Mouse (Mus musculus): Measurements from ENCODE around the gene B4galt2. TPM values are rescaled to one million over a fixed set of nuclear protein-coding genes. Genes with fewer than 3 reads are reported as not detected.

Gene B4galt2
- polyA plus RNA-seq, 1 experiment from 2014 or later, result 18.2 TPM

- Histone ChIP-seq H3K4me3 (ENCODE audit: control insufficient read depth in 1 of 2, insufficient read depth in 1 of 2, low read depth in 1 of 2, low read length in 2 of 2) (peak overlapping the region; percentile 82), H3K27ac (replicated peaks in 1 of 2; ENCODE audit: control insufficient read depth in 1 of 2, insufficient read depth in 1 of 2, low read depth in 2 of 2, low read length in 2 of 2) (peak overlapping the region; percentile 53 to 83; a peak in 3 of 4 replicates), H3K4me2 (ENCODE audit: low read length) (peak overlapping the region; percentile 97), H3K36me3 (ENCODE audit: control insufficient read depth, insufficient read depth, low read length) (no peaks in the 10 kb centered on the region), H3K27me3 (ENCODE audit: control insufficient read depth, insufficient read depth, low read length) (0 out of 2 replicates have a peak, but pooled peaks cover 3% of the 10 kb centered on the region), H3K9me3 (ENCODE audit: control insufficient read depth, low read length) (no peaks in the 10 kb centered on the region), H3K9ac (ENCODE audit: low read length) (peak overlapping the region; percentile 84), H3K4me1 (ENCODE audit: control insufficient read depth in 2 of 2, insufficient read depth in 2 of 2, low read length in 2 of 2) (peaks cover 14 to 23% of the 10 kb centered on the region in 2 experiments; a peak in 3 of 4 replicates)
- peak; percentile 85 for ATAC-seq (ENCODE audit: insufficient number of reproducible peaks, insufficient read depth, low FRiP score, low read depth)
- under 1% methylated on average over 48 of the region's 48 CpGs for WGBS
These were observed 47.0 kb downstream of the B4galt2 start for GRCm38 (mm10) chr4:117836204-117836767.

- Histone ChIP-seq H3K9me3 (ENCODE audit: control insufficient read depth, low read length) (no peaks in the 10 kb centered on the region), H3K4me3 (ENCODE audit: control insufficient read depth in 1 of 2, insufficient read depth in 1 of 2, low read depth in 1 of 2, low read length in 2 of 2) (peak overlapping the region; percentile 82), H3K9ac (ENCODE audit: low read length) (peak overlapping the region; percentile 84), H3K4me2 (ENCODE audit: low read length) (peak overlapping the region; percentile 97), H3K4me1 (ENCODE audit: control insufficient read depth in 2 of 2, insufficient read depth in 2 of 2, low read length in 2 of 2) (peaks cover 12 to 26% of the 10 kb centered on the region in 2 experiments), H3K36me3 (ENCODE audit: control insufficient read depth, insufficient read depth, low read length) (no peaks in the 10 kb centered on the region), H3K27ac (replicated peaks in 1 of 2; ENCODE audit: control insufficient read depth in 1 of 2, insufficient read depth in 1 of 2, low read depth in 2 of 2, low read length in 2 of 2) (peak overlapping the region; percentile 53 to 83; a peak in 3 of 4 replicates), H3K27me3 (ENCODE audit: control insufficient read depth, insufficient read depth, low read length) (0 out of 2 replicates have a peak, but pooled peaks cover 6% of the 10 kb centered on the region)
- peak; percentile 33 for ATAC-seq (ENCODE audit: insufficient number of reproducible peaks, insufficient read depth, low FRiP score, low read depth)
- WGBS, result under 1% methylated on average over 54 of the region's 60 CpGs
These were observed 47.7 kb downstream of the B4galt2 start for GRCm38 (mm10) chr4:117835531-117836111.

- Histone ChIP-seq H3K4me2 (ENCODE audit: low read length) (peak overlapping the region; percentile 97), H3K4me3 (ENCODE audit: control insufficient read depth in 1 of 2, insufficient read depth in 1 of 2, low read depth in 1 of 2, low read length in 2 of 2) (peak overlapping the region; percentile 82), H3K9ac (ENCODE audit: low read length) (peak overlapping the region; percentile 84), H3K27me3 (ENCODE audit: control insufficient read depth, insufficient read depth, low read length) (0 out of 2 replicates have a peak, but pooled peaks cover 6% of the 10 kb centered on the region), H3K36me3 (ENCODE audit: control insufficient read depth, insufficient read depth, low read length) (no peaks in the 10 kb centered on the region), H3K9me3 (ENCODE audit: control insufficient read depth, low read length) (no peaks in the 10 kb centered on the region), H3K4me1 (ENCODE audit: control insufficient read depth in 2 of 2, insufficient read depth in 2 of 2, low read length in 2 of 2) (peaks cover 17 to 32% of the 10 kb centered on the region in 2 experiments), H3K27ac (replicated peaks in 1 of 2; ENCODE audit: control insufficient read depth in 1 of 2, insufficient read depth in 1 of 2, low read depth in 2 of 2, low read length in 2 of 2) (peak overlapping the region; percentile 73 to 83)
- WGBS, result 2% methylated on average over 36 of the region's 36 CpGs
- ATAC-seq (ENCODE audit: insufficient number of reproducible peaks, insufficient read depth, low FRiP score, low read depth), result peak; percentile 34
These were observed 48.3 kb downstream of the B4galt2 start for GRCm38 (mm10) chr4:117834845-117835530.

DNA sequence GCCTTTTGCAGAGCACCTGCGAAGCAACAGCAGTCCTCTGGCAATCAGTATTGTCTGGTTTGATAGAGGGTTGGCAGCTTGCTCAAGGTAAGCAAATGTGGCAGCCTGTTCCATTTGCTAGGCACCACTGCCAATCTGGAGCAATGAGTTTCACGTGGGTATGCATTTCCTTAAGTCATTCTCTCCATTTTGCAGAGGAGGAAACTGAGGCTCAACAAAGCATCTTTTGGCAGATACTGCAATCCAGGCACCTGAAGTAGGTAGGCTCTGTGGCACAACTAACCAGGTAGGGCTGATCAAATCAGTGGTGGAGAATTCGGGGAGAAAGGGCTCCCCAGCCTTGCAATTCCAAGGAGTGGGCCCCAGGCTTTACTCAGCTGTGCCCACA is 48.8 kb downstream of the B4galt2 start, which contains the start of gene Slc6a9:
Slc6a9 (plus strand) TSS at position 50 of the 388 bp plus-strand sequence.
- Histone ChIP-seq H3K4me3 (ENCODE audit: control insufficient read depth in 1 of 2, insufficient read depth in 1 of 2, low read depth in 1 of 2, low read length in 2 of 2) (peak within 1 kb of the TSS; percentile 82), H3K9ac (ENCODE audit: low read length) (peak within 1 kb of the TSS; percentile 84), H3K36me3 (ENCODE audit: control insufficient read depth, insufficient read depth, low read length) (no peaks in the 10 kb centered on the region), H3K9me3 (ENCODE audit: control insufficient read depth, low read length) (no peaks in the 10 kb centered on the region), H3K27me3 (ENCODE audit: control insufficient read depth, insufficient read depth, low read length) (0 out of 2 replicates have a peak, but pooled peaks cover 5% of the 10 kb centered on the region), H3K4me2 (ENCODE audit: low read length) (peak within 1 kb of the TSS; percentile 97), H3K27ac (replicated peaks in 1 of 2; ENCODE audit: control insufficient read depth in 1 of 2, insufficient read depth in 1 of 2, low read depth in 2 of 2, low read length in 2 of 2) (peak within 1 kb of the TSS; percentile 73 to 83), H3K4me1 (ENCODE audit: control insufficient read depth in 2 of 2, insufficient read depth in 2 of 2, low read length in 2 of 2) (peaks cover 21 to 37% of the 10 kb centered on the region in 2 experiments)
- WGBS, result 21% methylated on average over 3 of the region's 3 CpGs
- no peak for ATAC-seq (ENCODE audit: insufficient number of reproducible peaks, insufficient read depth, low FRiP score, low read depth)

DNA sequence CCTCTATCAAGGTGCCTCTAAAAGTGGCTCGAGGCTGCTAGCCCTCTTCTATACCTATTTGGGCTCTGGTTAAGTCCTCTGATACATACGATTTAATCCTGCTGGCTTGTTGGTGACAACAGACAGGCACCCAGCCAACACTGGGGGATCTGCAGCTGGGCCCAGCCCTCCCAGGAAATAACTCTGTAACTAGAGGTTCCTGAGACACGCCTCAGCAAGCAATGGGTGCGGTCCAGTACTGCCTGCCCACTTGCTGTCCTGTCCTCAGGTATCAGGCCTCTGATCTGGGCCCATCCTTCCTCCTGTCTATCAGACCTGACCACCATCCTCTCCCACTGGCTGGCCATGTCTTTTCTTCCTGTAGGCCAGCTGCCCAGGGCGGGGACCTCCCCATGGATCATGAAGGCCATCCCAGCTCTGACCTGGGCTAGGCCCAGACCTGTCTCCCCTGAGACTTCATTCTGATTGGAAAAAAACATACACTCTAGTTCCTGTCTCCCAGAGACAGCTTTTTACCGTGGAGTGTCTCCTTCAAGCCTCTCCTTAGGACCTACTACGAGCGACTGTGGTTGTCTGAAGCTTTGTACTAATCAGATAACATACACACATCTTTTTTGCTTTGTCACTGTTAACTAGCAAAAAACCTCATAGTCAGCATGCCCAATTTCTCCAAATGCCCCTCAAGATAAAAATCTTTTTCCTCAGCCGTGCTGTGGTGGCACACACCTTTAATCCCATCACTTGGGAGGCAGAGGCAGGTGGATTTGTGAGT is 51.2 kb downstream of the B4galt2 start:
- no peak overlapping the region for H3K4me3 ChIP-seq (ENCODE audit: control insufficient read depth in 1 of 2, insufficient read depth in 1 of 2, low read depth in 1 of 2, low read length in 2 of 2)
- 0 out of 4 replicates have a peak overlapping the region, but pooled peaks of 1 of the 2 experiments have one; percentile 2 for H3K27ac ChIP-seq (replicated peaks in 1 of 2; ENCODE audit: control insufficient read depth in 1 of 2, insufficient read depth in 1 of 2, low read depth in 2 of 2, low read length in 2 of 2)
- 0 out of 2 replicates have a peak, but pooled peaks cover 3% of the 10 kb centered on the region for H3K27me3 ChIP-seq (ENCODE audit: control insufficient read depth, insufficient read depth, low read length)
- ATAC-seq (ENCODE audit: insufficient number of reproducible peaks, insufficient read depth, low FRiP score, low read depth), result no peak
- no peak overlapping the region for H3K9ac ChIP-seq (ENCODE audit: low read length)
- WGBS, result 55% methylated on average over 9 of the region's 9 CpGs
- H3K4me2 ChIP-seq (ENCODE audit: low read length), result no peak overlapping the region; the same call in 1 of the 2 replicates
- H3K36me3 ChIP-seq (ENCODE audit: control insufficient read depth, insufficient read depth, low read length), result no peaks in the 10 kb centered on the region
- H3K9me3 ChIP-seq (ENCODE audit: control insufficient read depth, low read length), result no peaks in the 10 kb centered on the region
- H3K4me1 ChIP-seq (ENCODE audit: control insufficient read depth in 2 of 2, insufficient read depth in 2 of 2, low read length in 2 of 2), result peaks cover 17 to 38% of the 10 kb centered on the region in 2 experiments

DNA sequence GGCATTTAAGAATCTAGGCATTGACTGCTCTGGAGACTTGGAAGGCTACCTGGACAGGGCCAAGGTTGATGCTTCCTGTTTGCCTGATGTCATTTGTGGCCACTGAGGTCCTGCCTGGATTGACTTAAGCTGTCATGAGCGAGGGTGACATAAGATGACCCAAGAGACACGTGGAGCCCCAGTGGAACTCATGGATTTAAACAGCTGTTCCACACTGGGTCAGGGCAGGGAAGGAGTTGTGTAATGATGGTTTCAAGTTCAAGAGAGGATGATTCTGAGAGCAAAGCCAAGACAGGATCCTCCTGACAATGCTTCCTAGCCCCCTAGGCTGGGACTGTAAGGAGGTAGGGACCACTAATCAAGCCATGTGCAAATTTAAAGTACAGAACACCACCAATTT is 51.8 kb downstream of the B4galt2 start:
- Histone ChIP-seq H3K27ac (replicated peaks in 1 of 2; ENCODE audit: control insufficient read depth in 1 of 2, insufficient read depth in 1 of 2, low read depth in 2 of 2, low read length in 2 of 2) (0 out of 4 replicates have a peak overlapping the region, but pooled peaks of 1 of the 2 experiments have one; percentile 2), H3K4me1 (ENCODE audit: control insufficient read depth in 2 of 2, insufficient read depth in 2 of 2, low read length in 2 of 2) (peaks cover 15 to 33% of the 10 kb centered on the region in 2 experiments), H3K4me3 (ENCODE audit: control insufficient read depth in 1 of 2, insufficient read depth in 1 of 2, low read depth in 1 of 2, low read length in 2 of 2) (no peak overlapping the region), H3K36me3 (ENCODE audit: control insufficient read depth, insufficient read depth, low read length) (no peaks in the 10 kb centered on the region), H3K9me3 (ENCODE audit: control insufficient read depth, low read length) (no peaks in the 10 kb centered on the region), H3K27me3 (ENCODE audit: control insufficient read depth, insufficient read depth, low read length) (0 out of 2 replicates have a peak, but pooled peaks cover 3% of the 10 kb centered on the region), H3K4me2 (ENCODE audit: low read length) (no peak overlapping the region; the same call in 1 of the 2 replicates), H3K9ac (ENCODE audit: low read length) (no peak overlapping the region)
- no peak for ATAC-seq (ENCODE audit: insufficient number of reproducible peaks, insufficient read depth, low FRiP score, low read depth)
- 80% methylated on average over 2 of the region's 2 CpGs for WGBS

- no peak overlapping the region for H3K4me3 ChIP-seq (ENCODE audit: control insufficient read depth in 1 of 2, insufficient read depth in 1 of 2, low read depth in 1 of 2, low read length in 2 of 2)
- 0 out of 2 replicates have a peak, but pooled peaks cover 3% of the 10 kb centered on the region for H3K27me3 ChIP-seq (ENCODE audit: control insufficient read depth, insufficient read depth, low read length)
- whole genome bisulfite sequencing, result 93% methylated on average over 9 of the region's 9 CpGs
- 0 out of 2 replicates have a peak overlapping the region, but pooled peaks have one; percentile 46 for H3K4me2 ChIP-seq (ENCODE audit: low read length)
- no peaks in the 10 kb centered on the region for H3K9me3 ChIP-seq (ENCODE audit: control insufficient read depth, low read length)
- H3K27ac ChIP-seq (replicated peaks in 1 of 2; ENCODE audit: control insufficient read depth in 1 of 2, insufficient read depth in 1 of 2, low read depth in 2 of 2, low read length in 2 of 2), result no peak overlapping the region
- ATAC-seq (ENCODE audit: insufficient number of reproducible peaks, insufficient read depth, low FRiP score, low read depth), result no peak
- peaks cover 15 to 33% of the 10 kb centered on the region in 2 experiments for H3K4me1 ChIP-seq (ENCODE audit: control insufficient read depth in 2 of 2, insufficient read depth in 2 of 2, low read length in 2 of 2)
- no peak overlapping the region for H3K9ac ChIP-seq (ENCODE audit: low read length)
- H3K36me3 ChIP-seq (ENCODE audit: control insufficient read depth, insufficient read depth, low read length), result no peaks in the 10 kb centered on the region
These were observed 52.5 kb downstream of the B4galt2 start for GRCm38 (mm10) chr4:117830801-117831200.

All from heart, embryonic 14.5 days (tissue).